Mouse (Mus musculus): Measurements from ENCODE around the gene Fam76a. TPM values are rescaled to one million over a fixed set of nuclear protein-coding genes. Genes with fewer than 3 reads are reported as not detected.
"Not testable (repeated sequence)": the region's sequence is repeated elsewhere in the genome, so short reads cannot be mapped to it uniquely, and the experiment has no call there.

Gene Fam76a
- total and polyA plus RNA-seq, 3 experiments: 13.3 to 45.1 (median 29.5) TPM

DNA sequence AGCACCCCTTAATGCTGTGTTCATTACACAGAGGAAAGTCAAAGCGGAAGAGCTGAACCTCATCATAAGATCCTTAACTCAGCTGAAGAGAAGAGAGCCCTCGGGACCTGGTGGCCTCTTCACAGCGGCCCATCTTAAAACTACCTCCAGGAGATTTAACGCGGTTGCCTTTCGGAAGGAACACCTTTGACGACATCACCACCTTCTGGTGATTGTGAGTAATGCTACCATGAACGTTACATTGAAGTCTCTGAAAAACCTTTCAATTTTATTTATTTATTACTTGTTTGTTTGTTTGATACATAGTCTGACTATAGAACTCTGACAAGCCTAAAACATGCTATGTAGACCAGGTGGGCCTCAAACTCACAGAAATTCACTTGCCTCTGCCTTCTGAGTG lies 8.4 kb upstream of the Fam76a start:
- Histone ChIP-seq H3K79me2 (replicated peaks; ENCODE audit: control insufficient read depth, insufficient read depth, low read length) (no peaks in the 10 kb centered on the region), H3K4me1 (ENCODE audit: control insufficient read depth, insufficient read depth, low read length) (no peaks in the 10 kb centered on the region), H3K9ac (ENCODE audit: low read depth, low read length) (no peak overlapping the region), H3K4me3 (no peak overlapping the region), H3K36me3 (ENCODE audit: control insufficient read depth, insufficient read depth, low read length) (no peaks in the 10 kb centered on the region), H3K27ac (no peak overlapping the region), H3K27me3 (ENCODE audit: control insufficient read depth, insufficient read depth, low read length) (no peaks in the 10 kb centered on the region)
- no peak for TF ChIP-seq POLR2A (IDR thresholded peaks at IDR 0.05; ENCODE audit: insufficient read depth, low read depth, low read length)
- peak; percentile 99; the same call in 1 of the 2 replicates for TF ChIP-seq CTCF (IDR thresholded peaks at IDR 0.05)
- 13% methylated on average over 8 of the region's 8 CpGs for WGBS
- intact Hi-C loops (cut with DNase I): loop anchor here (2.0 kb wide), 1 partner anchor 154 kb away; no protein-coding TSS in a partner anchor
- peak; percentile 20 to 42 for DNase-seq

DNA sequence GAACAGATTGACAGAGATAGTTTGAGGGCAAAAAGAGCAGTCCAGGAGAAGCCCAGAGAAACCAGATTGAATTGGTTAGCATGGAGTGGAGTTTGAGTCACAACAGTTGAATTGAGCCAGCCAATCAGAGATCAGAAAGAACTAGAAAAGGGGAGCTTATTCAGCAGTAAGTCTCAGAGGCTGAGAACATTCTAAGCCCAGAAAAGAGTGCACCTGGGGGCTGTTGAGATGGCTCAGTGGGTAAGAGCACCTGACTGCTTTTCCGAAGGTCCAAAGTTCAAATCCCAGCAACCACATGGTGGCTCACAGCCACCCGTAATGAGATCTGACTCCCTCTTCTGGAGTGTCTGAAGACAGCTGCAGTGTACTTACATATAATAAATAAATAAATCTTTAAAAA lies 4.2 kb upstream of the Fam76a start:
- H3K27ac ChIP-seq; H3K36me3 ChIP-seq (ENCODE audit: control insufficient read depth, insufficient read depth, low read length); DNase-seq; H3K79me2 ChIP-seq (replicated peaks; ENCODE audit: control insufficient read depth, insufficient read depth, low read length); H3K27me3 ChIP-seq (ENCODE audit: control insufficient read depth, insufficient read depth, low read length); H3K9ac ChIP-seq (ENCODE audit: low read depth, low read length); intact Hi-C loops (cut with DNase I); H3K4me1 ChIP-seq (ENCODE audit: control insufficient read depth, insufficient read depth, low read length); H3K4me3 ChIP-seq: not testable (repeated sequence)
- 59% methylated on average over 2 of the region's 2 CpGs for WGBS

DNA sequence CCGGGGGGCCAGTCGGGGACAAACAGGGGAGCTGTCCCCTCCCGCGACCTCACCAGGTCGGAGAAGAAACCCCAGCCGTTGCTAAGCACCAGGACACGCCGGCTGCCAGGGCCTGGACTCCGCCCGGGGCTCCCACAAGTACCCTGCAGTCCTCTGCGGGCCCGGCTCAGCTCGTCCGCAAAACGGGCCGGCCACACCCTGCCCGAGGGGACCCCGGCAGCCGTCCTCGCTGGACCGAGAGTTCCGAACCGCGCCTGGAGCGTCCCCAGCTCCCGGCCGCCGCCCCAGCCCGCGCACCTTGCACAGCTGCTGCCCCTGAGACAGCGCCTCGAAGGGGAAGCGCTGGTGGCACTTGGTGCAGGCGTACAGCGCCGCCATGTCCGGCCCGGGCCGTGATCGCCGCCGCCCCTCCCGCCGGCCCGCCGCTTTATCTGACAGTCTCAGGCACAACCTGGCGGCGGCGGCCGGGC lies 262 bp downstream of the Fam76a start:
- no peak for DNase-seq

DNA sequence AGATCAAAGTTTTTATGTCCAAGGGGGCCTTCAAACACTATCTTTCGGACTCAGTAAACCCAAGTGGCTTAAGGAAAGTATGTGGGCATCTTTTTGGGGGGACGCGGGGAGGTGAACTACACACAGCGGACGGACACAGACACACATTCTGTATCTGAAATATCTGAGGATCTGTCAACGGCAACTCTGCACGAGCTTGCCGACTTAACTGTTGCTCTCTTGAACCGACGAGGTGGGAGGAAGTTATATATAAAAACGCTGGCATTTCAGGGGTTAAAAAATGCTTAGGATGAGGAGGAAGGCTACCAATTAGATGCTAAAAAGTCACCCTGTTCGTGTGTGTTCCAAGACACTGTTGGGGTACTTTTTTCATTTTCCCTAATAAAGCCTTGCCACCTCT lies 870 bp downstream of the Fam76a start:
- H3K4me3 ChIP-seq: peak overlapping the region; percentile 80
- no peak for TF ChIP-seq EP300 (IDR thresholded peaks at IDR 0.05; ENCODE audit: insufficient read depth, low read depth, low read length)
- no peak for TF ChIP-seq POLR2A (IDR thresholded peaks at IDR 0.05; ENCODE audit: insufficient read depth, low read depth, low read length)
- TF ChIP-seq CTCF (IDR thresholded peaks at IDR 0.05): no peak
- H3K27ac ChIP-seq: peak overlapping the region; percentile 99
- no peaks in the 10 kb centered on the region for H3K36me3 ChIP-seq (ENCODE audit: control insufficient read depth, insufficient read depth, low read length)
- no peak for DNase-seq
- no peaks in the 10 kb centered on the region for H3K79me2 ChIP-seq (replicated peaks; ENCODE audit: control insufficient read depth, insufficient read depth, low read length)
- peak overlapping the region; percentile 99 for H3K9ac ChIP-seq (ENCODE audit: low read depth, low read length)
- H3K27me3 ChIP-seq (ENCODE audit: control insufficient read depth, insufficient read depth, low read length): no peaks in the 10 kb centered on the region
- WGBS: 29% methylated on average over 12 of the region's 12 CpGs
- peaks cover 4% of the 10 kb centered on the region for H3K4me1 ChIP-seq (ENCODE audit: control insufficient read depth, insufficient read depth, low read length)
- intact Hi-C loops (cut with DNase I): loop anchor here (2.0 to 5.0 kb wide), 2 partner anchors 15 to 79 kb away; partner anchors contain the start of gene Ppp1r8

More for the DNA sequence above, 262 bp downstream of the Fam76a start:
- no peaks in the 10 kb centered on the region for H3K79me2 ChIP-seq (replicated peaks; ENCODE audit: control insufficient read depth, insufficient read depth, low read length)
- intact Hi-C loops (cut with DNase I): loop anchor here (1.0 to 5.0 kb wide), 2 partner anchors 38 to 80 kb away; partner anchors contain the start of genes Ppp1r8 and Stx12
- peak overlapping the region; percentile 99 for H3K9ac ChIP-seq (ENCODE audit: low read depth, low read length)
- WGBS: 1% methylated on average over 50 of the region's 50 CpGs
- peak overlapping the region; percentile 80 for H3K4me3 ChIP-seq
- H3K4me1 ChIP-seq (ENCODE audit: control insufficient read depth, insufficient read depth, low read length): peaks cover 4% of the 10 kb centered on the region
- H3K27me3 ChIP-seq (ENCODE audit: control insufficient read depth, insufficient read depth, low read length): no peaks in the 10 kb centered on the region
- H3K36me3 ChIP-seq (ENCODE audit: control insufficient read depth, insufficient read depth, low read length): no peaks in the 10 kb centered on the region
- peak; percentile 19; the same call in 1 of the 2 replicates for TF ChIP-seq CTCF (IDR thresholded peaks at IDR 0.05)
- TF ChIP-seq EP300 (IDR thresholded peaks at IDR 0.05; ENCODE audit: insufficient read depth, low read depth, low read length): no peak
- no peak; the same call in 1 of the 2 replicates for TF ChIP-seq POLR2A (IDR thresholded peaks at IDR 0.05; ENCODE audit: insufficient read depth, low read depth, low read length)
- peak overlapping the region; percentile 99 for H3K27ac ChIP-seq

DNA sequence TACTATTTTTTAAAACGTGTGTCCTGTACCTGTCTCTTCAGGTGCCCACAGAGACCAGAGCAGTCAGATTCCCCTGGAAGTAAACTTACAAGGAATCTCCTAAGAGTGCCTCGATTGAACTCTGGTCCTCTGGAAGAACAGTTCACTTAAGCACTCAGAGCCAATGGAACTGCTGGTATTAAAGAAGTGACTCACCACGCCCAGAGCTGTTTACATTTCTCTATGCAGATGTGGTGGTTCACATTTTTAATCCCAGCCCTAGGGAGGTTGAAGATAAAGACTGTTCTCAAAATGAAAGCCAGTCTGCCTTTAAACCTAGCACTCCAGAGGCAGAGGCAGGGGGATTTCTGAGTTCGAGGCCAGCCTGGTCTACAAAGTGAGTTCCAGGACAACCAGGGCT lies 2.2 kb downstream of the Fam76a start:
- no peaks in the 10 kb centered on the region for H3K27me3 ChIP-seq (ENCODE audit: control insufficient read depth, insufficient read depth, low read length)
- H3K4me3 ChIP-seq: no peak overlapping the region
- no peak for DNase-seq
- WGBS: 93% methylated on average over 4 of the region's 4 CpGs
- H3K79me2 ChIP-seq (replicated peaks; ENCODE audit: control insufficient read depth, insufficient read depth, low read length): no peaks in the 10 kb centered on the region
- no peaks in the 10 kb centered on the region for H3K36me3 ChIP-seq (ENCODE audit: control insufficient read depth, insufficient read depth, low read length)
- H3K4me1 ChIP-seq (ENCODE audit: control insufficient read depth, insufficient read depth, low read length): peaks cover 4% of the 10 kb centered on the region
- H3K27ac ChIP-seq: no peak overlapping the region
- no peak overlapping the region for H3K9ac ChIP-seq (ENCODE audit: low read depth, low read length)
- intact Hi-C loops (cut with DNase I): loop anchor here (2.0 to 5.0 kb wide), 2 partner anchors 13 to 78 kb away; partner anchors contain the start of gene Ppp1r8
- TF ChIP-seq CTCF (IDR thresholded peaks at IDR 0.05) (no peak), EP300 (IDR thresholded peaks at IDR 0.05; ENCODE audit: insufficient read depth, low read depth, low read length) (no peak), POLR2A (IDR thresholded peaks at IDR 0.05; ENCODE audit: insufficient read depth, low read depth, low read length) (no peak)

DNA sequence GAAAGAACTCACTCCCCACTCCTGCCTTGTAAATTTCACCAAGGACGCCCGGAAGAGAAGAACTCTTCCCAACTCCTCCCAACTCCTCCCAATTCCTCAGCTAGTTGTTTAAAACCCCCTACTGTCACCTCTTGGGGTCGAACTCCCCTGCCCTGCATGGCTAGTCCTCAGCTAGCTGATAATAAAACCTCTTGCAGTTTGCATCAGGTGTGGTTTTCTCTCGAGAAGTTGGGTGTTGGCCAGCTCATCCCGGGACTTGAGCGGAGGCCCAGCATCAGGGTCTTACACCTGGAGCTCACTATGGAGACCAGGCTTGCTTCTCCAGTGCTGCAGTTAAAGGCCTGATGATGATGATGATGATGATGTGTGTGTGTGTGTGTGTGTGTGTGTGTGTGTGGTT lies 3.9 kb downstream of the Fam76a start:
- DNase-seq; H3K27ac ChIP-seq; H3K79me2 ChIP-seq (replicated peaks; ENCODE audit: control insufficient read depth, insufficient read depth, low read length); intact Hi-C loops (cut with DNase I); H3K4me1 ChIP-seq (ENCODE audit: control insufficient read depth, insufficient read depth, low read length); H3K4me3 ChIP-seq; H3K27me3 ChIP-seq (ENCODE audit: control insufficient read depth, insufficient read depth, low read length); H3K36me3 ChIP-seq (ENCODE audit: control insufficient read depth, insufficient read depth, low read length); H3K9ac ChIP-seq (ENCODE audit: low read depth, low read length): not testable (repeated sequence)
- 76% methylated on average over 6 of the region's 6 CpGs for WGBS
